Mouse (Mus musculus): ENCODE data around the gene Gm5678. TPM values are rescaled to one million over a fixed set of nuclear protein-coding genes. Genes with fewer than 3 reads are reported as not detected.

Gm5678 gene
- polyA plus RNA-seq, 1 experiment from 2014 or later, result not detected

GRCm38 (mm10) chr16:93603439-93604212 is 24.3 kb upstream of the Gm5678 start, which contains the start of gene Setd4:
TSS of gene Setd4 (minus strand) at chr16:93604063.
- H3K4me2 ChIP-seq, result peak within 1 kb of the TSS; percentile 94
- peak within 1 kb of the TSS; percentile 96 for H3K27ac ChIP-seq (ENCODE audit: low read depth, low read length)
- H3K9ac ChIP-seq (ENCODE audit: low read depth, low read length), result peak within 1 kb of the TSS; percentile 88
- no peaks in the 10 kb centered on the region for H3K27me3 ChIP-seq (ENCODE audit: control insufficient read depth, insufficient read depth, low read length)
- WGBS (ENCODE audit: insufficient replicate concordance), result 2% methylated on average over 55 of the region's 55 CpGs
- no peaks in the 10 kb centered on the region for H3K36me3 ChIP-seq (ENCODE audit: control insufficient read depth, insufficient read depth, low read length)
- peak within 1 kb of the TSS; percentile 67 for H3K4me3 ChIP-seq (ENCODE audit: low read depth, low read length)
- ATAC-seq (replicated peaks; ENCODE audit: insufficient number of reproducible peaks, low FRiP score, low TSS enrichment), result peak; percentile 84
- H3K9me3 ChIP-seq (replicated peaks; ENCODE audit: control insufficient read depth, low read length), result no peaks in the 10 kb centered on the region
- H3K4me1 ChIP-seq (ENCODE audit: control insufficient read depth, insufficient read depth, low read length), result 0 out of 2 replicates have a peak, but pooled peaks cover 6% of the 10 kb centered on the region

GRCm38 (mm10) chr16:93604481-93604969 is 23.4 kb upstream of the Gm5678 start:
- Histone ChIP-seq H3K4me3 (ENCODE audit: low read depth, low read length) (peak overlapping the region; percentile 67), H3K4me2 (peak overlapping the region; percentile 94), H3K27me3 (ENCODE audit: control insufficient read depth, insufficient read depth, low read length) (no peaks in the 10 kb centered on the region), H3K9ac (ENCODE audit: low read depth, low read length) (peak overlapping the region; percentile 88), H3K4me1 (ENCODE audit: control insufficient read depth, insufficient read depth, low read length) (0 out of 2 replicates have a peak, but pooled peaks cover 6% of the 10 kb centered on the region), H3K27ac (ENCODE audit: low read depth, low read length) (peak overlapping the region; percentile 96; the same call in 1 of the 2 replicates), H3K9me3 (replicated peaks; ENCODE audit: control insufficient read depth, low read length) (no peaks in the 10 kb centered on the region), H3K36me3 (ENCODE audit: control insufficient read depth, insufficient read depth, low read length) (no peaks in the 10 kb centered on the region)
- ATAC-seq (replicated peaks; ENCODE audit: insufficient number of reproducible peaks, low FRiP score, low TSS enrichment), result no peak
- 3% methylated on average over 16 of the region's 16 CpGs for WGBS (ENCODE audit: insufficient replicate concordance)

GRCm38 (mm10) chr16:93605553-93605952 is 22.3 kb upstream of the Gm5678 start, which contains the start of gene Cbr1:
TSS of gene Cbr1 (plus strand) at chr16:93605853.
- no peaks in the 10 kb centered on the region for H3K27me3 ChIP-seq (ENCODE audit: control insufficient read depth, insufficient read depth, low read length)
- H3K27ac ChIP-seq (ENCODE audit: low read depth, low read length), result no peak within 1 kb of the TSS

GRCm38 (mm10) chr16:93606146-93606545 is 21.8 kb upstream of the Gm5678 start:
- Histone ChIP-seq H3K27ac (ENCODE audit: low read depth, low read length) (no peak overlapping the region), H3K4me1 (ENCODE audit: control insufficient read depth, insufficient read depth, low read length) (0 out of 2 replicates have a peak, but pooled peaks cover 6% of the 10 kb centered on the region), H3K36me3 (ENCODE audit: control insufficient read depth, insufficient read depth, low read length) (no peaks in the 10 kb centered on the region), H3K27me3 (ENCODE audit: control insufficient read depth, insufficient read depth, low read length) (no peaks in the 10 kb centered on the region), H3K9ac (ENCODE audit: low read depth, low read length) (no peak overlapping the region), H3K9me3 (replicated peaks; ENCODE audit: control insufficient read depth, low read length) (no peaks in the 10 kb centered on the region), H3K4me3 (ENCODE audit: low read depth, low read length) (no peak overlapping the region), H3K4me2 (no peak overlapping the region)
- 87% methylated on average over 7 of the region's 7 CpGs for WGBS (ENCODE audit: insufficient replicate concordance)
- no peak for ATAC-seq (replicated peaks; ENCODE audit: insufficient number of reproducible peaks, low FRiP score, low TSS enrichment)

More at GRCm38 (mm10) chr16:93605553-93605952, 22.3 kb upstream of the Gm5678 start, which contains the start of gene Cbr1:
- H3K4me2 ChIP-seq, result peak within 1 kb of the TSS; percentile 94
- H3K36me3 ChIP-seq (ENCODE audit: control insufficient read depth, insufficient read depth, low read length), result no peaks in the 10 kb centered on the region
- H3K4me1 ChIP-seq (ENCODE audit: control insufficient read depth, insufficient read depth, low read length), result 0 out of 2 replicates have a peak, but pooled peaks cover 6% of the 10 kb centered on the region
- WGBS (ENCODE audit: insufficient replicate concordance), result 72% methylated on average over 4 of the region's 4 CpGs
- H3K9me3 ChIP-seq (replicated peaks; ENCODE audit: control insufficient read depth, low read length), result no peaks in the 10 kb centered on the region
- H3K9ac ChIP-seq (ENCODE audit: low read depth, low read length), result 0 out of 2 replicates have a peak within 1 kb of the TSS, but pooled peaks have one; percentile 88
- H3K4me3 ChIP-seq (ENCODE audit: low read depth, low read length), result peak within 1 kb of the TSS; percentile 67
- no peak for ATAC-seq (replicated peaks; ENCODE audit: insufficient number of reproducible peaks, low FRiP score, low TSS enrichment)

- Histone ChIP-seq H3K36me3 (ENCODE audit: control insufficient read depth, insufficient read depth, low read length) (no peaks in the 10 kb centered on the region), H3K9me3 (replicated peaks; ENCODE audit: control insufficient read depth, low read length) (no peaks in the 10 kb centered on the region), H3K27me3 (ENCODE audit: control insufficient read depth, insufficient read depth, low read length) (no peaks in the 10 kb centered on the region), H3K4me2 (peak overlapping the region; percentile 93), H3K4me1 (ENCODE audit: control insufficient read depth, insufficient read depth, low read length) (0 out of 2 replicates have a peak, but pooled peaks cover 6% of the 10 kb centered on the region), H3K9ac (ENCODE audit: low read depth, low read length) (peak overlapping the region; percentile 82), H3K27ac (ENCODE audit: low read depth, low read length) (peak overlapping the region; percentile 73), H3K4me3 (ENCODE audit: low read depth, low read length) (peak overlapping the region; percentile 68)
- under 1% methylated on average over 32 of the region's 32 CpGs for WGBS (ENCODE audit: insufficient replicate concordance)
- peak; percentile 49; the same call in 1 of the 2 replicates for ATAC-seq (replicated peaks; ENCODE audit: insufficient number of reproducible peaks, low FRiP score, low TSS enrichment)
Measured at GRCm38 (mm10) chr16:93607669-93608101, 20.2 kb upstream of the Gm5678 start.

GRCm38 (mm10) chr16:93608731-93609130 is 19.2 kb upstream of the Gm5678 start:
- H3K4me3 ChIP-seq (ENCODE audit: low read depth, low read length), result no peak overlapping the region; the same call in 1 of the 2 replicates
- 64% methylated on average over 8 of the region's 8 CpGs for WGBS (ENCODE audit: insufficient replicate concordance)

GRCm38 (mm10) chr16:93609796-93610195 is 18.1 kb upstream of the Gm5678 start:
- H3K4me3 ChIP-seq (ENCODE audit: low read depth, low read length), result no peak overlapping the region
- 91% methylated on average over 4 of the region's 4 CpGs for WGBS (ENCODE audit: insufficient replicate concordance)
- H3K27me3 ChIP-seq (ENCODE audit: control insufficient read depth, insufficient read depth, low read length), result no peaks in the 10 kb centered on the region
- H3K27ac ChIP-seq (ENCODE audit: low read depth, low read length), result no peak overlapping the region
- no peaks in the 10 kb centered on the region for H3K36me3 ChIP-seq (ENCODE audit: control insufficient read depth, insufficient read depth, low read length)
- no peak overlapping the region for H3K9ac ChIP-seq (ENCODE audit: low read depth, low read length)
- no peak for ATAC-seq (replicated peaks; ENCODE audit: insufficient number of reproducible peaks, low FRiP score, low TSS enrichment)
- H3K9me3 ChIP-seq (replicated peaks; ENCODE audit: control insufficient read depth, low read length), result no peaks in the 10 kb centered on the region
- H3K4me2 ChIP-seq, result no peak overlapping the region
- H3K4me1 ChIP-seq (ENCODE audit: control insufficient read depth, insufficient read depth, low read length), result 0 out of 2 replicates have a peak, but pooled peaks cover 6% of the 10 kb centered on the region

More at GRCm38 (mm10) chr16:93608731-93609130, 19.2 kb upstream of the Gm5678 start:
- Histone ChIP-seq H3K4me2 (peak overlapping the region; percentile 93), H3K27ac (ENCODE audit: low read depth, low read length) (no peak overlapping the region), H3K9ac (ENCODE audit: low read depth, low read length) (no peak overlapping the region), H3K36me3 (ENCODE audit: control insufficient read depth, insufficient read depth, low read length) (no peaks in the 10 kb centered on the region), H3K9me3 (replicated peaks; ENCODE audit: control insufficient read depth, low read length) (no peaks in the 10 kb centered on the region), H3K4me1 (ENCODE audit: control insufficient read depth, insufficient read depth, low read length) (0 out of 2 replicates have a peak, but pooled peaks cover 6% of the 10 kb centered on the region), H3K27me3 (ENCODE audit: control insufficient read depth, insufficient read depth, low read length) (no peaks in the 10 kb centered on the region)
- ATAC-seq (replicated peaks; ENCODE audit: insufficient number of reproducible peaks, low FRiP score, low TSS enrichment), result no peak

GRCm38 (mm10) chr16:93610961-93611360 is 16.9 kb upstream of the Gm5678 start:
- Histone ChIP-seq H3K9me3 (replicated peaks; ENCODE audit: control insufficient read depth, low read length) (no peaks in the 10 kb centered on the region), H3K27me3 (ENCODE audit: control insufficient read depth, insufficient read depth, low read length) (no peaks in the 10 kb centered on the region), H3K36me3 (ENCODE audit: control insufficient read depth, insufficient read depth, low read length) (no peaks in the 10 kb centered on the region), H3K4me3 (ENCODE audit: low read depth, low read length) (no peak overlapping the region), H3K4me2 (no peak overlapping the region), H3K9ac (ENCODE audit: low read depth, low read length) (no peak overlapping the region), H3K27ac (ENCODE audit: low read depth, low read length) (no peak overlapping the region), H3K4me1 (ENCODE audit: control insufficient read depth, insufficient read depth, low read length) (0 out of 2 replicates have a peak, but pooled peaks cover 6% of the 10 kb centered on the region)
- no peak for ATAC-seq (replicated peaks; ENCODE audit: insufficient number of reproducible peaks, low FRiP score, low TSS enrichment)
- WGBS (ENCODE audit: insufficient replicate concordance), result 91% methylated on average over 4 of the region's 4 CpGs
